ENCODE assay signal across 13 mouse cellular contexts in the genomic region with DNA sequence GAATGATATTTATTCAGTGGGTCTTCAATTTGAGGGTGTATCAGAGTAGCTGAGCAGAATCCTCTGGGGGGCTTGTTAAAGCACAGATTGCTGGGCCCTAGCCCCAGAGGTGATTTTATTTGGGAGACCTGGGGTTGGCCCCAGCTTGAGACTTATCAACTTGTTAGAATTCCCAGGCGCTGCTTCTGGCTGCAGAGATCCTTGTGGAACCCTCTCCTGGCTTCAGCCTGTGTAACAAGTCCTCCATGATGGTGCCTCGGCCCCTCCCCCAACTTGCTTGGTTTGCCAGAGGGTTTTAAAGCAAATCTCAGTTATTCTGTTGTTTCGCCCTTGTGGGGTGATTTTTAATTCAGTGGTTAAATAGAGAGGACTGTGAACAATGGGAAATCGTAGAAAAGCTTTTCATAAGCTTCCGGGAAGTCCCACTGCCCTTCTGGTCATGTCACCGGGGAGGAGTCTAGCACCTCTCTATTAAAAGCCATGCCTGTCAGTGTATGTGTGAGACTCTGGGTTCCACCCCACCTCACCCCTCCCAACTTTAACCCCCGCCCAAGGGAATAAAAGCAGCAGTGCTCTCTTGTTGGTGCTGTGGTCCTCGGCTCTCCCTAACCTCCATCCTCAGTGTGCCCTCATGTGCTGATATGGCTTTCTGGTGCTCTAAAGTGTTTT.
DNase-seq lines count a peak whose midpoint lies in the region; ATAC-seq and TF ChIP-seq lines count a peak whose summit lies in the region.
"Had no signal": no experiment of that assay in that cellular context is flagged by ENCODE, and none has a peak within 500 bp of the region (broad histone marks: within the 10 kb centered on the region; RNA-seq: fewer than 3 reads in every experiment).

No protein-coding gene starts in this region.

- peaks cover 47% of the 10 kb centered on the region for H3K4me1 ChIP-seq in neural tube, embryonic 12.5 days
- H3K4me1 ChIP-seq in neural tube, embryonic 15.5 days: peaks cover 17% of the 10 kb centered on the region
- H3K4me1 ChIP-seq in hindbrain, embryonic 15.5 days (replicated peaks): peaks cover 34% of the 10 kb centered on the region
- peaks cover 28% of the 10 kb centered on the region for H3K4me1 ChIP-seq in liver, postnatal 0 days (ENCODE audit: insufficient read depth)

- no peak for TF ChIP-seq CTCF in liver, postnatal 0 days (IDR thresholded peaks at IDR 0.05; ENCODE audit: low read depth)

- H3K9ac ChIP-seq in neural tube, embryonic 12.5 days: no peak overlapping the region
- H3K9ac ChIP-seq in neural tube, embryonic 15.5 days (replicated peaks): no peak overlapping the region
- no peak overlapping the region for H3K9ac ChIP-seq in hindbrain, embryonic 15.5 days
- no peak overlapping the region for H3K9ac ChIP-seq in liver, postnatal 0 days (replicated peaks)

- H3K36me3 ChIP-seq in neural tube, embryonic 12.5 days: no peaks in the 10 kb centered on the region
- no peaks in the 10 kb centered on the region for H3K36me3 ChIP-seq in neural tube, embryonic 15.5 days
- H3K36me3 ChIP-seq in hindbrain, embryonic 15.5 days: no peaks in the 10 kb centered on the region
- H3K36me3 ChIP-seq in liver, postnatal 0 days (replicated peaks; ENCODE audit: insufficient read depth, low read length): no peaks in the 10 kb centered on the region

- 43% methylated on average over 8 of the region's 8 CpGs for WGBS in neural tube, embryonic 12.5 days
- 52% methylated on average over 8 of the region's 8 CpGs for WGBS in neural tube, embryonic 15.5 days
- WGBS in hindbrain, embryonic 15.5 days: 37% methylated on average over 8 of the region's 8 CpGs
- 65% methylated on average over 8 of the region's 8 CpGs for WGBS in liver, postnatal 0 days (ENCODE audit: insufficient replicate concordance)

- ATAC-seq in neural tube, embryonic 12.5 days (ENCODE audit: low FRiP score, low read depth): no peak
- ATAC-seq in neural tube, embryonic 15.5 days (ENCODE audit: low FRiP score): no peak
- ATAC-seq in hindbrain, embryonic 15.5 days (ENCODE audit: low FRiP score, low read depth): no peak
- no peak for ATAC-seq in liver, postnatal 0 days

- no peaks in the 10 kb centered on the region for H3K27me3 ChIP-seq in neural tube, embryonic 12.5 days (replicated peaks)
- no peaks in the 10 kb centered on the region for H3K27me3 ChIP-seq in neural tube, embryonic 15.5 days (replicated peaks)
- no peaks in the 10 kb centered on the region for H3K27me3 ChIP-seq in hindbrain, embryonic 15.5 days
- no peaks in the 10 kb centered on the region for H3K27me3 ChIP-seq in liver, postnatal 0 days (ENCODE audit: insufficient read depth, low read length)

- H3K9me3 ChIP-seq in neural tube, embryonic 12.5 days: no peaks in the 10 kb centered on the region
- H3K9me3 ChIP-seq in neural tube, embryonic 15.5 days (replicated peaks): no peaks in the 10 kb centered on the region
- no peaks in the 10 kb centered on the region for H3K9me3 ChIP-seq in hindbrain, embryonic 15.5 days
- H3K9me3 ChIP-seq in liver, postnatal 0 days (ENCODE audit: low read length): no peaks in the 10 kb centered on the region

- no peak overlapping the region for H3K27ac ChIP-seq in neural tube, embryonic 12.5 days
- H3K27ac ChIP-seq in neural tube, embryonic 15.5 days (replicated peaks): no peak overlapping the region
- H3K27ac ChIP-seq in hindbrain, embryonic 15.5 days (replicated peaks): no peak overlapping the region
- H3K27ac ChIP-seq in liver, postnatal 0 days (ENCODE audit: low read depth): no peak overlapping the region
- H3K27ac ChIP-seq: macrophage had no signal

- TF ChIP-seq EP300 in liver, postnatal 0 days (IDR thresholded peaks at IDR 0.05; ENCODE audit: low read depth): no peak

- peak overlapping the region; percentile 56; the same call in 1 of the 2 replicates for H3K4me2 ChIP-seq in neural tube, embryonic 12.5 days (replicated peaks)
- H3K4me2 ChIP-seq in neural tube, embryonic 15.5 days: no peak overlapping the region
- peak overlapping the region; percentile 53; the same call in 1 of the 2 replicates for H3K4me2 ChIP-seq in hindbrain, embryonic 15.5 days
- H3K4me2 ChIP-seq in liver, postnatal 0 days (ENCODE audit: low read depth, low read length): no peak overlapping the region

- intact Hi-C loops in gastrocnemius, postnatal 36 days (cut with DNase I): no loop called here

- DNase-seq in heart, adult 11 months: peak; percentile 87
- DNase-seq in heart, postnatal 4 days: no peak
- DNase-seq in natural killer cell, adult 2 months (ENCODE audit: low spot score in 2 of 2): peak; percentile 55 to 73
- DNase-seq in liver, postnatal 0 days: no peak
- no peak for DNase-seq in gastrocnemius, postnatal 36 days
- DNase-seq: adrenal gland, postnatal 25 days; gastrocnemius, postnatal 10 days; layer of hippocampus, adult 9-11 months had no signal

- H3K4me3 ChIP-seq in neural tube, embryonic 12.5 days: no peak overlapping the region
- no peak overlapping the region for H3K4me3 ChIP-seq in neural tube, embryonic 15.5 days (replicated peaks)
- H3K4me3 ChIP-seq in hindbrain, embryonic 15.5 days: no peak overlapping the region
- H3K4me3 ChIP-seq in liver, postnatal 0 days (ENCODE audit: low read depth, low read length): no peak overlapping the region
- H3K4me3 ChIP-seq: myocyte had no signal

Comparison
In these comparisons a context has a peak if more than half of its experiments do, and no peak if none do; other contexts are left out.
1. DNase-seq: peak in heart, adult 11 months (single experiment) and natural killer cell, adult 2 months (2 of 2); none in heart, postnatal 4 days (single experiment), liver, postnatal 0 days (single experiment) and gastrocnemius, postnatal 36 days (0 of 2).
2. H3K4me2 ChIP-seq: peak in neural tube, embryonic 12.5 days (single experiment) and hindbrain, embryonic 15.5 days (single experiment); none in neural tube, embryonic 15.5 days (single experiment) and liver, postnatal 0 days (single experiment).